Mouse (Mus musculus): ENCODE results near the gene Timm23. TPM values are rescaled to one million over a fixed set of nuclear protein-coding genes. Genes with fewer than 3 reads are reported as not detected.
"Not testable (repeated sequence)": the region's sequence is repeated elsewhere in the genome, so short reads cannot be mapped to it uniquely, and the experiment has no call there.

The Timm23 gene
- total RNA-seq, 2 experiments from 2014 or later = 35.0 to 50.3 TPM

- ATAC-seq (replicated peaks; ENCODE audit: low FRiP score, poor library complexity, severe bottlenecking) = no peak
These were observed 61.2 kb downstream of the Timm23 start for GRCm38 (mm10) chr14:32140359-32140965.

- not testable (repeated sequence) for ATAC-seq (replicated peaks; ENCODE audit: low FRiP score, poor library complexity, severe bottlenecking)
These were observed 65.2 kb downstream of the Timm23 start for GRCm38 (mm10) chr14:32136467-32136866.

- peak; percentile 60 for ATAC-seq (replicated peaks; ENCODE audit: low FRiP score, poor library complexity, severe bottlenecking)
These were observed 67.4 kb downstream of the Timm23 start for GRCm38 (mm10) chr14:32134293-32134692.

GRCm38 (mm10) chr14:32131836-32132235 lies 69.9 kb downstream of the Timm23 start:
- ATAC-seq (replicated peaks; ENCODE audit: low FRiP score, poor library complexity, severe bottlenecking) = peak; percentile 68

Other genes starting within 250 kb of the Timm23 start
- gene Galnt15, start 172.9 kb downstream of the Timm23 start, total RNA-seq (2015; ENCODE audit: low replicate concordance) = not detected in 2 replicates
- 0.13 TPM in 1 of 2 replicates, not detected in the other for gene Galnt15, start 172.9 kb downstream of the Timm23 start, total RNA-seq (2017; ENCODE audit: low replicate concordance)
- gene Oxnad1, start 116.5 kb downstream of the Timm23 start, total RNA-seq (2015; ENCODE audit: low replicate concordance) = 3.6 and 10.5 TPM in 2 replicates
- 9.8 and 26.6 TPM in 2 replicates for gene Oxnad1, start 116.5 kb downstream of the Timm23 start, total RNA-seq (2017; ENCODE audit: low replicate concordance)
- gene Dph3, start 116.2 kb downstream of the Timm23 start, total RNA-seq (2015; ENCODE audit: low replicate concordance) = 33.1 and 67.8 TPM in 2 replicates
- 9.1 and 12.5 TPM in 2 replicates for gene Dph3, start 116.2 kb downstream of the Timm23 start, total RNA-seq (2017; ENCODE audit: low replicate concordance)
- not detected in 2 replicates for gene Msmb, start 59.9 kb downstream of the Timm23 start, total RNA-seq (2015; ENCODE audit: low replicate concordance)
- not detected in 2 replicates for gene Msmb, start 59.9 kb downstream of the Timm23 start, total RNA-seq (2017; ENCODE audit: low replicate concordance)
- gene Ncoa4, start 42.0 kb downstream of the Timm23 start, total RNA-seq (2015; ENCODE audit: low replicate concordance) = 292 and 362 TPM in 2 replicates
- 249 and 315 TPM in 2 replicates for gene Ncoa4, start 42.0 kb downstream of the Timm23 start, total RNA-seq (2017; ENCODE audit: low replicate concordance)
- 26.3 and 28.1 TPM in 2 replicates for gene Parg, start 51 bp upstream of the Timm23 start, total RNA-seq (2015; ENCODE audit: low replicate concordance)
- 61.9 and 69.3 TPM in 2 replicates for gene Parg, start 51 bp upstream of the Timm23 start, total RNA-seq (2017; ENCODE audit: low replicate concordance)
- 0.42 TPM in 1 of 2 replicates, not detected in the other for gene Ogdhl, start 120.1 kb upstream of the Timm23 start, total RNA-seq (2015; ENCODE audit: low replicate concordance)
- gene Ogdhl, start 120.1 kb upstream of the Timm23 start, total RNA-seq (2017; ENCODE audit: low replicate concordance) = not detected in 2 replicates
- gene 1700024G13Rik, start 186.5 kb upstream of the Timm23 start, total RNA-seq (2015; ENCODE audit: low replicate concordance) = not detected in 2 replicates
- gene 1700024G13Rik, start 186.5 kb upstream of the Timm23 start, total RNA-seq (2017; ENCODE audit: low replicate concordance) = not detected in 2 replicates

Data from erythroid progenitor cell, adult 5-6 weeks (primary cell).